Mouse (Mus musculus) layer of hippocampus, adult 9-10 months (tissue): ENCODE measurements around the gene Fyn.

Experiments used
- DNase-seq: peaks from one replicate; pipeline ENCODE4 v3.0.0; 2022; ENCODE audit warnings: low spot score

The Fyn gene

DNA sequence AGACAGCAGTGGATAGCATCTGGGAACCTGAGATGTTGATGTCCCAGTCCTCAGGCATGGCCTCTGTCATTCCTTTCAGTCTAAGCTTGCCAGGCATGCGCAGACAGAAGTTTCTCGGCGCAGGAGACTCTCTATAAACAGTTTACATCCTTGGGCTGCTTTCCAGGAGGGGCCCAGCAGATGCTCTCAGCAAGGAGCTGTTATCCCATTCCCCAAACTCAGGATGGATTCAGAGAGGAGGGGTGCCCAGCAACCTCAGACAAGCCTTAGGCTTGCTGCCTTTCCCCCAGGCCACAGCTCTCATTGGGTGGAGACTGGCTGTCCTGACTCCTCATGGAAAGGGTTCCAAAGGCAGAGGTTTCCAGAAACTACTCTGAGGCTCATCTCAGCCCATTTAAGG is 242.6 kb downstream of the Fyn start:
- no peak for DNase-seq

DNA sequence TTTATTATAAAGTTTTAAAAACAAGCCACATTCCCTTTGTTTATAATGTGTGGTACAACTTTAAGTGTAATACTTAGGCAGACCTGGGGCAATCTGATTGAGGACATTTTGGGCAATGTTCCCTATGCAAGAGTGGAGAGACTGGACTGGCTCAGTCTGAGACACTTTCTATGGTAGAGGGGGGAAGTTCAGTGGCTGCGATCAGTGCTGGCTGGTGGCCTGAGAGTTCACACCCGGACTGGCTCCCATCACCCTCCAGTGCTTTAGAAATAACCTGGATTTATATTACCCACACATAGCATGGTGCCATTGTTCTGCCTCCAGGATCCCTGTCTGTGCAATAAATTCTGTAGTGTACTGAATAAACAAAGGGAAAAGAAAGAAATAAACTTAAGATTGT is 243.5 kb downstream of the Fyn start:
- DNase-seq, result no peak

DNA sequence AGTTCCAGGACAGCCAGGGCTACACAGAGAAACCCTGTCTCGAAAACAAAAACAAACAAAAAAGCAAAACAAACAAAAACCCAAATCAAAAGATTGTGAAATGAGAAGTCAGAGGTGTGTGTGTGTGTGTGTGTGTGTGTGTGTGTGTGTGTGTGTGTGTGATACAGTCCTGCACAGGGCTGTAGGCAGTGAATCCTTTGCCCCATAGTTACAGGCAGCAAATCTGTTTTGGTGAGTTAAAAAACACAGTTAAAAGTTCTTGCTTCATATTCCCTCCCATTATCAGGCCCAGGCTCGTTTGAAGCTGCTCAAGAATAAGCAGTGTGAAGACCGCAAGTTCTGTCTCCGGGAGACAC is 244.0 kb downstream of the Fyn start, which contains the start of gene Traf3ip2:
Gene Traf3ip2, plus strand, starts transcription at position 302 of the 356 bp plus-strand sequence.
- DNase-seq, result no peak

DNA sequence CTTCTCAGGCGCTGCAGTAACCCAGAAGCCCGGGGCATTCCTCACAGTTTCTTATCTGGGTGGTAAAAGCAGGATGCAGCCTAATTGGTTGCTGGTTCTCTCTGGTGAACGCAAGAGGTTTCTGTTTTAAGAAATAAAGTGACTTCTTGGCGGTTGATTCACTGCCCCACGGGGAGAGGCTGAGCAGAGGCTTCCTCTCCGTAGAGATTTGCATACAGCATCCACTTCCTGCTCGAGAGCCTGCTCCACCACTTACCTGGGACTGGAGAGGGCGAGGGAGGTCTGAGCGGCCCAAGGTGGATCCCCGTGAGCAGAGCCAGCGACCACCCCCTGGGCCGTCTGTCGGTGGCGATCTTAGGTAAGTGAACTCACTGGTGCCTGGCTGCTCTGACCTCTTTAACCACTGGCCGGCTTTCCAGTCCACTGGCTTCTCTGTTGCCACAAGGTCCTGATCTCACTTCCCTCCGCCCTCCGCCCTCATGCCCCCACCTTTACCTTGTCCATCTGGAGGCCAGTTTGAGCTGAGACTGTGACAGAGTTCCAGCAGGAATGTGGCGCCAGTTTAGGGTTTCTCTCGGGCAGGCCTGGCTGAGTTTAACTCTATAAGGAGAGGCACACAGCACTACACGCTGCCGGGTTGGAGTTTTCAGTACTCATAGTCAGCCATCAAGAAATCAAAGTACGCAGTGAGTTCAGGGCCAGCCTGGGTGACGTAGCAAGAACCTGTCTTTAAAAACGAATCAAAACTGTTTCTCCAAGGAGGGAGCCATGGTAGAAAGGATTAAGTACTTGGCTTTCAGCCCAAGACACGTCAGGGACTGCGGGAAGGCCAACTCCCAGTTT is 244.6 kb downstream of the Fyn start:
- no peak for DNase-seq

DNA sequence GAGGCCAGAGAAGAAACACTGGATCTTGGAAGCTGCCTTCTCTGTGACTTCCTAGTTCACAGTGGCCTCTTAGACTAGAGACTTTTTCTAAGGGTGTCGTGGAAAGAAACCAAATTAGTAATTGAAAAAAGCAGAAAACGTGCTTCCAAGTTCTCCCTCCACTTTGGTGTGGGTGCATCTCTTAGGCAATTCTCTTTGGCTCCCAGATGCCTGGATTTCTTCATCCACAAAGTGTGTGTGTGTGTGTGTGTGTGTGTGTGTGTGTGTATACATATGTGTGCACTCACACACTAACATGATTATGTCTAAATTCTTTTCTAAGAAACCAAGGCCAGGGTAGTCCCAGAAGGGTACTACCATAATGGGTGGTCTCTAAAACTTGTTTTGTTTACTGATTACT is 245.3 kb downstream of the Fyn start:
- no peak for DNase-seq

DNA sequence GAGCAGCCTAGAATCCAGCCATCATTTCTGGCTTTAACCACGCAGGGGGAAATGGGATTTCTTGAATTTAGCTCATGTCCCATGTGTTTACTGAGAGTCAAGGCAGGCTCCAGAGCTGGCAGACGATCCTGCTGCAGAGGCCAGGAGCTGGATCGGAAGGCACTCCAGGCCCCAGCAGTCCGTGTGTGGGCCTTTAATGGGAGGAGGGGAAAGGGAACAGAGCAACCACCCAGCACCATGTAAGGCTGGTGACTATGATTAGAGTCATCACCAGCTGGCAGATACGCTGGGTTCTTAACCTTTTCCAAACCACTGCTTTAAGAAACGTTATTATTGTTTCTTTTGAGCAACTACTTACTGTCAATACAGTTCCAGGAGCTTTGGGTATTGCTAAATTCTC is 246.0 kb downstream of the Fyn start:
- DNase-seq, result no peak
